Mouse (Mus musculus) kidney, postnatal 10 days (tissue): ENCODE data around the gene Wdr86.
A peak's percentile ranks its signal among the peaks of the same experiment; 100 is the strongest.
"Not testable (repeated sequence)": the region's sequence is repeated elsewhere in the genome, so short reads cannot be mapped to it uniquely, and the experiment has no call there.

Experiments
- DNase-seq: peaks from one replicate; pipeline ENCODE4 v3.0.0; 2021; ENCODE audit warnings: mixed read lengths

Gene Wdr86

DNA sequence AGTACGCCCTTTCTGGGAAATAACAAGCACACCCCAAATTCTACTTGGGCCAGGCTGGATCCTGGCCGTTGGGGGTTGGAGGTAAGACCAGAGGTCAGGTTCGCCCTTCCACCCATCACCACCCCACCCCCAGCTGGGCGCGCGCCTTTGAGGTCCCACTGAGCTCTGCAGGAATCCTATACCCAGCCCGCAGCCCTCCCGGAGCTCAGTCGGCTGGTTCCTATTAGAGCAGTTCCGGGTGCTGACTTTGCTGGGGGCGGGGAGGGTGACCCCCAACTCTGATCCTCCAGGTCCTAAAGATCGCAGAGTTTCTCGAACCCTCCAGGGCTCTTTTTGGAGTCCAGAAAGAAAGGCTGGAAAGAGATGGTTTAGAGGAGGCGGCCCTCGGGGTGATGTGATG, 459 bp upstream of the Wdr86 start:
- peak; percentile 71 for DNase-seq

GRCm38 (mm10) chr5:24729797-24730487, 585 bp downstream of the Wdr86 start:
- peak; percentile 51 for DNase-seq

- DNase-seq, result peak; percentile 85
These were observed 3.4 kb downstream of the Wdr86 start for GRCm38 (mm10) chr5:24726901-24727836.

- no peak for DNase-seq
These were observed 4.6 kb downstream of the Wdr86 start for GRCm38 (mm10) chr5:24725897-24726296.

- peak; percentile 65 for DNase-seq
These were observed 5.7 kb downstream of the Wdr86 start for GRCm38 (mm10) chr5:24724805-24725204.

GRCm38 (mm10) chr5:24724270-24724634, 6.3 kb downstream of the Wdr86 start:
- DNase-seq, result no peak

- DNase-seq, result no peak
These were observed 6.8 kb downstream of the Wdr86 start for GRCm38 (mm10) chr5:24723527-24724269.

- no peak for DNase-seq
These were observed 10.7 kb downstream of the Wdr86 start for GRCm38 (mm10) chr5:24719852-24720251.

GRCm38 (mm10) chr5:24718076-24718475, 12.5 kb downstream of the Wdr86 start:
- DNase-seq, result no peak

GRCm38 (mm10) chr5:24713987-24714386, 16.5 kb downstream of the Wdr86 start:
- DNase-seq, result peak; percentile 31

DNA sequence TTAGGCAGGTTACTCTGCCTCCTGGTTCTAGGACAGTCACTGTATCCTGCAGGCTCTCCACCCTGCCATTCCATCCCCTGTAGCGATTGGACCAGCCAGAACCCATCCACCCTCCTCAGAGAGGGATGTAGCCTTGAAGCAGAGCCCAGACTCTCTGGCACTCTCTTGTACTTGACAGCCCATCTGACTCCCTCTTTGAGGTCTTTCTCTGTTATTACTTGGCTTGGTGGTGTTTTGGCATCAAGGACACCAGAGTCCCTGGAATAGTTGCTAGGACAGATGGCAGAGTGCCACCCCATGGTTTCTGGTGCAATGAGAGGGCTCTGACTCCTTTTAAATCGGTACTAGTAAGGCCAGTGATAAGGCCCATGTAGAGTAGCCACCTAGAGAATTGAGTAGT, 17.3 kb downstream of the Wdr86 start:
- no peak for DNase-seq

- DNase-seq, result no peak
These were observed 18.9 kb downstream of the Wdr86 start for GRCm38 (mm10) chr5:24711615-24712014.

GRCm38 (mm10) chr5:24709962-24710361, 20.6 kb downstream of the Wdr86 start:
- peak; percentile 80 for DNase-seq

- no peak for DNase-seq
These were observed 25.9 kb downstream of the Wdr86 start for GRCm38 (mm10) chr5:24704615-24705014.

DNA sequence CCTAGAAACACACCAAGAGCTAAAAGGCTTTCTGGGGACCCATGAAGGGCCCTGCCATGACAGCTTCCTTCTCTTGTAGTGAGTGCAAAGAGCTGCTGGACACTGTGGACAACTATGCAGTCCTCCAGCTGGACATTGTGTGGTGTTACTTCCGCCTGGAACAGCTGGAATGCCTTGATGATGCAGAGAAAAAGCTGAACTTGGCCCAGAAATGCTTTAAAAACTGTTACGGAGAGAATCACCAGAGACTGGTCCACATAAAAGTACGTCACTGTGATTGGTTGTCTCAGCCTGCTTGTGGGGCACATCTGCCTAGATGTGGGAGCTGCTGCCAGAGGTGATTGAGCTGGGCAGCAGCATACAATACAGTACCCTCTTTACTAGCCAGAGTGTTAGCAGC, 29.3 kb downstream of the Wdr86 start:
- peak; percentile 67 for DNase-seq

DNA sequence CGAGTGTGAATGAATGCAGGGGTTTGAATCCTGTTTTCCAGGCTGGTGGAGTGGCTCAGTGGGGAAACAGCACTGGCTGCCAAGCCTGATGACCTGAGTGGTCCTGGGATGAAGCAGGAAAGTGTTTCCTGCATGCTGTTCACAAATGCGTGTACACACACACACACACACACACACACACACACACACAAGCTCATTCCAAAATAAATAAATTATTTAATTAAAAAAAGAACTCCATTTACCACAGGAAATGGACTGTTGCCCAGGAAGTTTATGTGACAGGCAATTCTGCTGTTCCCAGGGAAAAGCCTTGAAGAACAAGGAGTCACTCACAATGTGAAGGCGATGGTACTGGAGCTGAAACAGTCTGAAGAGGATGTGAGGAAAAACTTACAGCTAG, 33.8 kb downstream of the Wdr86 start:
- DNase-seq, result peak; percentile 57

GRCm38 (mm10) chr5:24687696-24688095, 42.8 kb downstream of the Wdr86 start:
- DNase-seq, result no peak

GRCm38 (mm10) chr5:24686671-24687420, 43.7 kb downstream of the Wdr86 start:
- DNase-seq, result not testable (repeated sequence)

DNA sequence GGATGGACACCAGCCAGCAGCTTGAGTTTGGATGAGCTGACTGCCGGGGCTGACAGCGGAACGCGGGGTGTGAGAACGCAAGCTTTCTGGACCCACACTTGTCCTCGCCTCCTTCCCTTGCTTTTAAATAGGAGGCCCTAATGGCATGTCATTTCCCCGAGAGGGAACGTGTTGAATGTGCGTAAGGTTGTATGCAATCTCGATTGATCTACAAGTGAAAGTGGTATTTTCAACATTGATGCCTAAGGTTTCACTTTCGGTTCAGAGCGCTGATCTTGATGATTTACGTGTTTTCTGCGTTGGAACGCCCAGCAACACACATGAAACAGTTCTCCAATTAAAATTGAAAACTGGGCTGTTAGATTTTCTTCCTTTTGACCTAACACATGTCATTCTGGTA, 44.4 kb downstream of the Wdr86 start:
- DNase-seq, result no peak

DNA sequence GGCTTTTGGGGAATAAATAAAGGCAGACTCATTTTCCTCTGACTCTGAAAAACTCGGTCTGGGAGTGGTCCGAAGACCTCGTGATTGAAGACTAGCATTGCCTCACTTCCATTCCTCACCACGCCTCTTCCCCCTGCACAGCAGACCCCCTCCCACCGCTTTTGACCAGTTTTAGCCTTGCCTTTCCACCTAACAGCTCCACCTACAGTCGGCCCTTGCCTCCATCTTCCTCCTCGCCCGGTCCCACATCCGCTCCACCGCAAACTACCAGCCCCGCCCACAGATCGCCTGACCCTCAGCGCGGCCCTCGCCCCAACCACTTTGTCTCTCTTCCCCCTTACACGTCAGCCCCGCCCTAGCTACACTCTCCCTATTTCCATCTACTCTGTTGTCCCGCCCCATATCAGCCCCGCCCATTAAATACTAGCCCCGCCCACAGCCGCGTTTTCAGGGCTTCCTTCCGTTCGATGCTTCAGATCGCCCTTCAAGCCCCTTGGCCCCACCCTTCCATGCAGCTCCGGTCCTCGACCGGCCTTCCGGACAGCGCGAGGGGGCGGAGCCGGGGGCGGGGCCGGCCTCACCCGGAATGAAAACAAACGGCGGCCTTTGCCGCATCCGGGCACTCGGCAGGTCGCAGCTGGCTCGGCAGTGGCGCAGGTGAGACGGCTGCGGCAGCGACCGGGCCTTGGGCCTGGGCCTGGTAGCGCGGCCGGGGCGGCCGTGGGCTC, 45.0 kb downstream of the Wdr86 start, which contains the start of gene Nub1:
TSS of gene Nub1 (plus strand) at position 167 of the 728 bp plus-strand sequence.
- peak; percentile 100 for DNase-seq

DNA sequence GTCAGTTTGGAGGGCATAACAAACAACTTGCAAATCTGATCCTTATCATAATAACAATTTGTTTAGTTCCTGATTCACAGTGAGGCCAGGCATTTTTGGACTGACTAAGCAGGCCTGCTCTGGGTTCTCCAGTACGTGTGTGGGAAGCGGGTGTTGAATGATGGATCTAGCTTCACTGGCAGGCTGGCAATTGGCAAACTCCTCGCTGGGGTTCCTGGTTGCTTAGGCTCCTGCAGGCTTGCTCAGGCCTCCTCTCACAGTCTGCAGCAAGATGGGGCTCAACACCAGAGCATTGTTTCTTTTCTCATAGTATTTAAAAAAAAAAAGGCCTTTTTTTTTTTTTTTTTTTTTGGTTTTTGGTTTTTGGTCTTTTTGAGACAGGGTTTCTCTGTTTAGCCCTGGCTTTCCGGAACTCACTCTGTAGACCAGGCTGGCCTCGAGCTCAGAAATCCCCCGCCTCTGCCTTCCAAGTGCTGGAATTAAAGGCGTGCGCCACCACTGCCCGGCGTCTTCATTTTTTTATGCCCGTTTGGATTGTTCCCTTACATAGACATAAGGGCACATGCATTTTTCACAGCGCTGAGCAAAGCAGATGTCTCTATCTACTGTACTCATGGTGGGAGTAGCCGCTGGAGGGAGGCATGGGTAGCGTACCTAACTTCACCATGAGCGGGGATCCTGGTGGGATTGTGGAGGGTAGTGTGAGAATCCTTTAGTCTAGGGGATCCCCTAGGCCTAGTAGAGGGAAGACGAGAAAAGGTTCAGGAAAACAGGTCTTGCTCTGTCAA, 45.8 kb downstream of the Wdr86 start:
- peak; percentile 60 for DNase-seq
